Mouse (Mus musculus) spleen, postnatal 36 days (tissue): ENCODE measurements around the gene Tmem19.

ENCODE experiments used
- DNase-seq, 2 experiments: peaks; one replicate each; pipeline ENCODE4 v3.0.0; 2022; ENCODE audit warnings: low spot score in 2 of 2, mixed read lengths in 1 of 2

The Tmem19 gene

GRCm38 (mm10) chr10:115361840-115362622, at the start of gene Tmem19:
Gene Tmem19 (minus strand): TSS chr10:115362501.
- DNase-seq: peak; percentile 94 to 95

DNA sequence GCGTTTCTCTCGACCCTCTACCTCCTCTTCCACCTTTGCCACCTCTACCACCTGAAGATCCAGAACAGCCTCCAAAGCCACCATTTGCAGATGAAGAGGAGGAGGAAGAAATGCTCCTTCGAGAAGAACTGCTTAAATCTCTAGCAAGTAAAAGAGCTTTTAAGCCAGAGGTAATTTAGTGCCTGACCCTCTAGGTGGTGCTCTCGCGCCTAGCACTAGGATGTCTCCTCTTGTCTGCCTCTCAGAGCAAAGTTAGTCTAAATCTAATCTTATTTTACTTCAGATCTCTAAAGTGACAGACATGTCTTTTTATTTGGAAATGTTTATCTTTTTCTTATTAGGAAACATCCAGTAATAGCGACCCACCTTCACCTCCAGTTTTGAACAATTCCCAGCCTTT, 44.1 kb upstream of the Tmem19 start:
- peak; percentile 33 to 45 for DNase-seq

- no peak for DNase-seq
These were observed 29.6 kb upstream of the Tmem19 start for GRCm38 (mm10) chr10:115391896-115392295.

GRCm38 (mm10) chr10:115391076-115391475, 28.8 kb upstream of the Tmem19 start:
- DNase-seq: no peak

GRCm38 (mm10) chr10:115387891-115388290, 25.6 kb upstream of the Tmem19 start:
- DNase-seq: no peak

DNA sequence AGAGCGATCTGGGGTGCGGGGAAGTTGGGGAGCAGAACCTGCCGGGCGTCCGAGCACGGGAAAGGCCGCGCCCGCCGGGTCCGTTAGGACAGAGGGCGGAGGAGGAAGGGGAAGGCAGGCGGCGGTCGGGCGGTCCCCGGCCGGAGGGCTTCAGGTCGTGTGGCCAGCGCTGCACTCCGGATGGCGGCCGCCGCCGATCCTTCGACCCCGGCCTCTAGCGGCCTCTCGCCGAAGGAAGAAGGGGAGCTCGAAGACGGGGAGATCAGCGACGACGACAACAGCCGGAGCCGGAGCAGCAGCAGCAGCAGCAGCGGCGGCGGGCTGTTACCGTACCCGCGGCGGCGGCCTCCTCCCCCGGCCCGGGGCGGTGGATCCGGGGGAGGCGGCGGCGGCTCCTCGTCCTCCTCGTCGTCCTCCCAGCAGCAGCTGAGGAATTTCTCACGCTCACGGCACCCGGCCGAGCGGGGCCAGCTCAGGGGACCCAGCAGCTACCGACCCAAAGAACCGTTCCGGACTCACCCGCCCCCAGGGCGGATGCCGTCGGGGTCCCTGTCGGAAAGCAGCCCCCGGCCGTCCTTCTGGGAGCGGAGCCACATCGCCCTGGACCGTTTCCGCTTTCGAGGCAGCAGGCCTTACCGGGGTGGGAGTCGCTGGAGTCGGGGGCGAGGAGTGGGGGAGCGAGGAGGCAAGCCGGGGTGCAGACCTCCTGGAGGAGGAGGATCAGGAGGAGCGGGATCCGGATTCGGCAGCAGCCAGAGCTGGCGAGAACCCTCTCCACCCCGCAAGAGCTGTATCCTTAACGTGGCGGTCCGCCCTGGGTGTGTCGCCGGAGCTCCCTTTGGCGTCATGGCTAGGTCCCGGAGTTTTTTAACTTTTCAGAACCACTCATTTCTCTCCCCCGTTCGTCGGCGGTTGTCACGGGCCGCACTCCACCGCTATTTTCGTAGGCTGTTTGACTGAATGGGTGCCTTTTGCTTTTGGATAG, 23.0 kb upstream of the Tmem19 start:
- DNase-seq: peak; percentile 47 to 66

- peak; percentile 99 for DNase-seq
These were observed 22.1 kb upstream of the Tmem19 start, which contains the start of the genes Thap2 and Zfc3h1 for GRCm38 (mm10) chr10:115384221-115385017. Gene Thap2 (minus strand): TSS chr10:115384443. Gene Zfc3h1 (plus strand): TSS chr10:115384959.

- DNase-seq: no peak
These were observed 21.4 kb upstream of the Tmem19 start for GRCm38 (mm10) chr10:115383644-115384220.

DNA sequence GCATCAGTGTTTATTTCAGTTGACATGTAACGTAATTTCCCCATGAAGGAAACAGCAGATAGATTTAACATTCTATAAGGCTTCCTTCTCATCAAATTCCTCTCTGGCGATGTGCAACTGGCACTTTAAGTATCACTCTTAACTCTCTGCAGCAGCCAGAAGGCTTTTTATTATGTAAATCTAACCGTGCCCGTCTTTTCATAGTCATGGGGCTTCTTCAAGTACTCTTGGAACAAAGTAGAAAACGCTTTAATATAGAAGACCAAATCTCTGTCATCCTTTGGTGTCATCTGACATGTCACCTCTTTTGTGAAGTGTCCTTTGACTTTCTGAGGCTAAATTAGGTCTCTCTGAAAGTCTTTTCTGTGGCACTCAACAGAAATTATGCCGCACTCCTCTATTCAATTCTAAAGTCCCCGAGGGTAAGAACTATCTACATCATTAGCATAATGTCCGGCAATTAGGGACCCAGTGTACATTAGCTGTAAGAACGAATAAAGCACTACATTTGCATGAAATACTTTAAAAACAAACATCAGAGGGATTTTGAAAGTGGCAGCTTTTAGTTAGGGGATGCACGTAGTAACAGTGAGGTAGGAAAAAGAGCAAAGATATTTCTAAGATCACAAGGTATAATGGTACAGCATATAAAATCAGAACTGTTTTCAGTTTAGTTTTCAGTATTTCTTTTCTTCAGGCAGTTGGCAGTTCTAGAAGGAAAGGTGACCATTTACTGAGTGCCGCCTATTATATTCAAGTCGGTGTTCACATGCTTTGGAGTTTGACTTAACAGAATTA, 20.7 kb upstream of the Tmem19 start:
- DNase-seq: no peak

- no peak for DNase-seq
These were observed 19.3 kb upstream of the Tmem19 start for GRCm38 (mm10) chr10:115381506-115382084.

GRCm38 (mm10) chr10:115363151-115363550, 850 bp upstream of the Tmem19 start:
- no peak for DNase-seq

DNA sequence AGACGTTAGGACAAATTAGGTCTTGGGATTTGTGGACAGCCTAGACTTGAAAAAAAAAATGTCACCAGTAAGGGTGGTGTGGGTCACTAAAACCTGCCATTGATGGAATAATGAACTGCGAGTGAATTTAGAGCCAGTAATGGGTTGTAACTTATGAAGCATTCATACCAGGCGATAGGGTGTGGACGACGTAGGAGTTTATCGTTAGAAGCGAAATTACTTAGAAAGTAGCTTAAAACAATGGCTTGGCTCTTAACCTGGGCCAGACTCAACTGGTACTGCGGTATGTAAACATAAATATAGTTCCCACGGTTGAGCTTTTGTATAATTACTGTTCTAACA, 293 bp upstream of the Tmem19 start:
- DNase-seq: no peak

- no peak for DNase-seq
These were observed 3.2 kb downstream of the Tmem19 start for GRCm38 (mm10) chr10:115359066-115359465.

- DNase-seq: no peak
These were observed 3.9 kb downstream of the Tmem19 start for GRCm38 (mm10) chr10:115358216-115358919.

DNA sequence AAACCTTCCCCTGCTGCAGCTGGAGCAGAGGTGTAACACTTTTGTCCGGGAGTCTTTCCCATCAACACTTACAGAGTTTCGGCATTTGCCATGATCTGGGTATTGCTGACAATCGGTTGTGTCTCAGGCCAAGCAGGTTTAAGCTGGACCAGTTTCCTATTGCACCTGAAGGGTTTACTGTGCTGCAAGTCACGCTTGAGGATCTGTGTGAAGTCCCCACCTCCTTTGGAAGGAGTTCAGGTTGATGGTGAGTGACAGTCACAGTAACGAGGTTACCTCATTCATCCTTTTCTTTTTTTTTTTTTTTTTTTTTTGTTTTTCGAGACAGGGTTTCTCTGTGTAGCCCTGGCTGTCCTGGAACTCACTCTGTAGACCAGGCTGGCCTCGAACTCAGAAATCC, 6.2 kb downstream of the Tmem19 start:
- DNase-seq: no peak

GRCm38 (mm10) chr10:115355016-115355415, 7.3 kb downstream of the Tmem19 start:
- no peak for DNase-seq

- no peak for DNase-seq
These were observed 7.7 kb downstream of the Tmem19 start for GRCm38 (mm10) chr10:115354553-115354952.

DNA sequence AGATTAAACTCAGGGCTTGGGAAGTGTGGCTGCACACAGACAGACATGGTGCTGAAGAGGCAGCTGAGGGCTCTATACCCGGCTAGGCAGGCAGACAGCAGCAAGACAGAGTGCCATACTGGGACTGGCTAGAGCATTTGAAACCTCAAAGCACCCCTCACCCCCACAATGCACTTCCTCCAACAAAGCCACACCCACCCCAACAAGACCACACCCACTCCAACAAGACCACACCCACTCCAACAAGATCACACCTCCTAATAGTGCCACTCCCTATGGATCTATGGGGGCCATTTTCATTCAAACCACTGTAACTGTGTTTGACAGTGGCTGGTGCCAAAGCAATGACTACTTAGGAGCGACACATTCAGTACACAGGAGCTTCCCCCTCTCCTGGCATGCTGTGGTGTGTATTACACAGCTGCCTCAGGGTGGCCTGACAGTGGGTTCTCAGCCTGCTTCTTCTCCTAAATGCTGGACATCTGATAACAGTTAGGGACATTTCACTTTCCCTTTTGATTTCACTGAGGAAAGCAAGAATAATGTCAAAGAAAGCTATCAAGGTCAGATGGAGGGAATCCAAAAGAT, 11.4 kb downstream of the Tmem19 start:
- DNase-seq: no peak

GRCm38 (mm10) chr10:115349509-115349908, 12.8 kb downstream of the Tmem19 start:
- no peak for DNase-seq
